Mouse (Mus musculus) lung, embryonic 14.5 days (tissue): ENCODE measurements around the gene Gtpbp3. TPM values are rescaled to one million over a fixed set of nuclear protein-coding genes. Genes with fewer than 3 reads are reported as not detected.
A peak's percentile ranks its signal among the peaks of the same experiment; 100 is the strongest.

Experiments used
- ATAC-seq: fragments of 200-750 bp; cut with Nextera tagmentation; 2 replicates; pipeline ENCODE4 v1.8.0; 2017; ENCODE audit warnings: mild to moderate bottlenecking, moderate TSS enrichment, moderate library complexity; ENCODE audit not compliant: insufficient read depth
- DNase-seq: peaks from one replicate; pipeline ENCODE4 v3.0.0-alpha.2; 2015
- H3K27ac ChIP-seq: fragments of 300-500 bp; sonication (generic); 2 replicates; pipeline ENCODE4 v1.5.1; 2014; ENCODE audit warnings: low read depth, mild to moderate bottlenecking, moderate library complexity
- H3K27me3 ChIP-seq: fragments of 300-500 bp; sonication (generic); 2 replicates; pipeline ENCODE4 v1.6.1; 2014; ENCODE audit warnings: low read length, control low read depth; ENCODE audit not compliant: insufficient read depth
- H3K36me3 ChIP-seq: fragments of 300-500 bp; sonication (generic); 2 replicates; pipeline ENCODE4 v1.6.1; 2014; ENCODE audit warnings: control low read depth; ENCODE audit not compliant: insufficient read depth
- H3K4me1 ChIP-seq: fragments of 300-500 bp; sonication (generic); 2 replicates; pipeline ENCODE4 v1.6.1; 2014; ENCODE audit warnings: antibody characterized with exemption, control low read depth; ENCODE audit not compliant: insufficient read depth
- H3K4me2 ChIP-seq: fragments of 300-500 bp; sonication (generic); 2 replicates; pipeline ENCODE4 v1.6.1; 2014; ENCODE audit warnings: mild to moderate bottlenecking
- H3K4me3 ChIP-seq: fragments of 300-500 bp; sonication (generic); 2 replicates; pipeline ENCODE4 v1.5.1; 2014; ENCODE audit warnings: low read depth, low read length
- H3K9ac ChIP-seq: fragments of 300-500 bp; sonication (generic); 2 replicates; pipeline ENCODE4 v1.6.1; 2014
- H3K9me3 ChIP-seq: fragments of 300-500 bp; sonication (generic); 2 replicates; pipeline ENCODE4 v1.6.1; 2016; ENCODE audit warnings: low read depth, low read length, control low read depth
- CTCF ChIP-seq: IDR thresholded peaks from 2 replicates; pipeline ENCODE4 v1.5.1; 2016; ENCODE audit warnings: antibody characterized with exemption, low read depth
- WGBS: fragments of 180-500 bp; shearing (Covaris S2); extraction: QIAGEN DNeasy Blood & Tissue Kit; methylation state at CpG from one replicate; pipeline ENCODE4 v1.1.7; 2014; 5-methylcytosine and 5-hydroxymethylcytosine counted together
- polyA plus RNA-seq: library from polyadenylated mRNA; unstranded; fragments of >200 nt; fragmentation: Nextera tagmentation; extraction: Ambion mirVana; gene quantifications from 2 replicates; pipeline ENCODE4 v1.2.1, GENCODE M21; 2014

Gtpbp3 gene
- polyA plus RNA-seq, 1 experiment from 2014 or later, result 9.6 TPM

- H3K9me3 ChIP-seq, result no peaks in the 10 kb centered on the region
- peak; percentile 83 for ATAC-seq
- TF ChIP-seq CTCF, result no peak; the same call in 1 of the 2 replicates
- H3K27ac ChIP-seq, result peak within 1 kb of the TSS; percentile 95
- H3K27me3 ChIP-seq, result no peaks in the 10 kb centered on the region
- DNase-seq, result peak; percentile 98
- H3K9ac ChIP-seq, result peak within 1 kb of the TSS; percentile 76
- under 1% methylated on average over 55 of the region's 55 CpGs for WGBS
- peak within 1 kb of the TSS; percentile 86 for H3K4me2 ChIP-seq
- peak within 1 kb of the TSS; percentile 82 for H3K4me3 ChIP-seq
- H3K4me1 ChIP-seq, result peaks cover 20% of the 10 kb centered on the region
- peaks cover 35% of the 10 kb centered on the region for H3K36me3 ChIP-seq
These were observed 24.5 kb upstream of the Gtpbp3 start, which contains the start of gene Abhd8 for GRCm38 (mm10) chr8:71463188-71464033. TSS of gene Abhd8 (minus strand) at chr8:71463655.

- H3K36me3 ChIP-seq, result peaks cover 22% of the 10 kb centered on the region
- peak within 1 kb of the TSS; percentile 82 for H3K4me3 ChIP-seq
- DNase-seq (peak; percentile 99), ATAC-seq (peak; percentile 73)
- H3K4me1 ChIP-seq, result peaks cover 21% of the 10 kb centered on the region
- peak; percentile 98 for TF ChIP-seq CTCF
- no peaks in the 10 kb centered on the region for H3K27me3 ChIP-seq
- H3K9me3 ChIP-seq, result no peaks in the 10 kb centered on the region
- under 1% methylated on average over 59 of the region's 59 CpGs for WGBS
- H3K27ac ChIP-seq, result peak within 1 kb of the TSS; percentile 95
- H3K4me2 ChIP-seq, result peak within 1 kb of the TSS; percentile 86
- H3K9ac ChIP-seq, result peak within 1 kb of the TSS; percentile 68
These were observed 23.1 kb upstream of the Gtpbp3 start, which contains the start of gene Mrpl34 for GRCm38 (mm10) chr8:71464513-71465500. TSS of gene Mrpl34 (plus strand) at chr8:71464959.

- WGBS, result 75% methylated on average over 8 of the region's 8 CpGs
- Histone ChIP-seq H3K4me2 (peak overlapping the region; percentile 86), H3K9ac (peak overlapping the region; percentile 68; the same call in 1 of the 2 replicates), H3K9me3 (no peaks in the 10 kb centered on the region), H3K27ac (no peak overlapping the region), H3K4me3 (peak overlapping the region; percentile 82), H3K27me3 (no peaks in the 10 kb centered on the region), H3K4me1 (peaks cover 26% of the 10 kb centered on the region), H3K36me3 (peaks cover 19% of the 10 kb centered on the region)
- ATAC-seq (no peak), DNase-seq (no peak)
- no peak for TF ChIP-seq CTCF
These were observed 22.2 kb upstream of the Gtpbp3 start for GRCm38 (mm10) chr8:71465733-71466132.

GRCm38 (mm10) chr8:71466198-71466597 is 21.7 kb upstream of the Gtpbp3 start:
- H3K27me3 ChIP-seq, result no peaks in the 10 kb centered on the region
- H3K4me1 ChIP-seq, result peaks cover 26% of the 10 kb centered on the region
- TF ChIP-seq CTCF, result no peak
- H3K9me3 ChIP-seq, result no peaks in the 10 kb centered on the region
- H3K4me3 ChIP-seq, result peak overlapping the region; percentile 82; the same call in 1 of the 2 replicates
- H3K4me2 ChIP-seq, result no peak overlapping the region; the same call in 1 of the 2 replicates
- H3K9ac ChIP-seq, result no peak overlapping the region; the same call in 1 of the 2 replicates
- H3K36me3 ChIP-seq, result peaks cover 19% of the 10 kb centered on the region
- DNase-seq, result no peak
- no peak overlapping the region for H3K27ac ChIP-seq
- ATAC-seq, result no peak
- WGBS, result 94% methylated on average over 5 of the region's 5 CpGs

- H3K9ac ChIP-seq, result no peak overlapping the region
- DNase-seq (no peak), ATAC-seq (no peak)
- H3K27me3 ChIP-seq, result no peaks in the 10 kb centered on the region
- no peak overlapping the region for H3K4me3 ChIP-seq
- no peak overlapping the region for H3K4me2 ChIP-seq
- WGBS, result 92% methylated on average over 2 of the region's 2 CpGs
- H3K27ac ChIP-seq, result no peak overlapping the region
- no peaks in the 10 kb centered on the region for H3K9me3 ChIP-seq
- peaks cover 24% of the 10 kb centered on the region for H3K4me1 ChIP-seq
- peaks cover 19% of the 10 kb centered on the region; the same call in 1 of the 2 replicates for H3K36me3 ChIP-seq
- no peak for TF ChIP-seq CTCF
These were observed 20.7 kb upstream of the Gtpbp3 start for GRCm38 (mm10) chr8:71467201-71467600.

- DNase-seq (no peak), ATAC-seq (no peak)
- H3K27ac ChIP-seq, result no peak overlapping the region
- H3K36me3 ChIP-seq, result peaks cover 27% of the 10 kb centered on the region
- H3K27me3 ChIP-seq, result no peaks in the 10 kb centered on the region
- no peak overlapping the region for H3K4me3 ChIP-seq
- no peak for TF ChIP-seq CTCF
- H3K9me3 ChIP-seq, result no peaks in the 10 kb centered on the region
- peaks cover 17% of the 10 kb centered on the region for H3K4me1 ChIP-seq
- H3K9ac ChIP-seq, result no peak overlapping the region
- WGBS, result 76% methylated on average over 1 of the region's 1 CpGs
- H3K4me2 ChIP-seq, result no peak overlapping the region
These were observed 19.9 kb upstream of the Gtpbp3 start for GRCm38 (mm10) chr8:71468001-71468400.
